Mouse (Mus musculus) embryonic fibroblast, embryonic 13.5 days (primary cell): Measurements from ENCODE around the gene Pphln1. TPM values are rescaled to one million over a fixed set of nuclear protein-coding genes. Genes with fewer than 3 reads are reported as not detected.
"Not testable (repeated sequence)": the region's sequence is repeated elsewhere in the genome, so short reads cannot be mapped to it uniquely, and the experiment has no call there.

ENCODE experiments used
- H3K27ac ChIP-seq: 2 replicates; pipeline ENCODE4 v1.5.1; 2012; ENCODE audit warnings: low read length, control low read depth, inconsistent platforms; ENCODE audit not compliant: insufficient read depth
- H3K4me1 ChIP-seq: 2 replicates; pipeline ENCODE4 v1.6.1; 2011; ENCODE audit warnings: low read length; ENCODE audit not compliant: control insufficient read depth, insufficient read depth
- H3K4me3 ChIP-seq: 2 replicates; pipeline ENCODE4 v1.5.1; 2011; ENCODE audit warnings: mild to moderate bottlenecking, control low read depth, low read length; ENCODE audit not compliant: insufficient read depth
- CTCF ChIP-seq: IDR thresholded peaks from 2 replicates; pipeline ENCODE4 v1.5.1; 2011; ENCODE audit warnings: mild to moderate bottlenecking, control low read depth, low read length, moderate library complexity, borderline replicate concordance; ENCODE audit not compliant: insufficient read depth
- POLR2A ChIP-seq: IDR thresholded peaks from 2 replicates; pipeline ENCODE4 v1.6.1; 2011; ENCODE audit warnings: low read depth, mild to moderate bottlenecking, control low read depth, low read length, moderate library complexity
- polyA plus RNA-seq: library from polyadenylated mRNA; stranded (reverse); fragments of >200 nt; gene quantifications from 2 replicates; pipeline ENCODE4 v1.2.4, GENCODE M21; 2011; ENCODE audit warnings: low read depth; ENCODE audit not compliant: missing spikeins, insufficient read length

The Pphln1 gene
- polyA plus RNA-seq: 40.2 and 51.5 TPM in 2 replicates

DNA sequence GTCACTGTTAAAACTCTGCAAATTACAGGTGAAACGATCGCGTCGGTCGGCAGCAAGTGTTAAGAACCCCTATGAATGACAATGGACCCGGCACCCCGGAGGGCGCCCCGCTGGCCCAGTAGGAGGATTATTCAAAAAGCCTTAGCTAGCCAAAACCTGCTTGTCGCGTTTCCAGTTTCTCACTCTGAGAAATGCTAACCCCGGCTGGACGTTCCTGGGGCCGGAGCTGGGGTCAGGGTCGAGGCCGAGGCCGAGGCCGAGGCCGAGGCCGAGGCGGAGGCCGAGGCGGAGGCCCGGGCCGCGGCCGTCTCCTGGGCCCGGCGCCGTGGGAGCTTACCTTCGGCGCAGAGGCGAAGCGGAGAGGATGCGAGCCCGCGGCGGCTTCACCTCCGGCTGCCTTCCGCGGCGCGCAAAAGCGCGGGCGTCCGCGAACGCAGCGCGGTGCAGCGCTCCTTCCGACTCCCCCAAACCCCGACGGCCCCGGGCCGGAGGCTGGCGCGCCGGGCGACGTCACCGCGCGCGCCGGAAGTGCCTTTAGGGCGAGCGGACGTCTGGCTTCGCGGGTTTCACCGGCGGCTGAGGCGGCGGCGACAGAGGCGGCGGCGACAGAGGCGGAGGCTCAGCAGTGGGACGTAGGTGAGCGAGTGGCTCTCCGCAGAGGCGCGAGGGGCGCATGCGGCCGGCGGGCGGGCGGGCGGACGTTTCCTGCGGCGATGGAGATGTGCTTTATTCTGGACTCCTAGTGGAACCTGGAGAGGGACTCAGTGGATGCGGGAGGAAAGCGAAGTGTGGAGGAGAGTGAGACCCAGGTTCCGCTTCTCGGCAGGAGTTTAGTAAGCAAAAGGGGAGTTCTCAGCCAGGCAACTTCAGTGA is at the start of gene Pphln1, which contains the start of gene Zcrb1:
TSS of gene Pphln1 (plus strand) at position 525 of the 873 bp plus-strand sequence.
TSS of gene Zcrb1 (minus strand) at position 509 of the 873 bp plus-strand sequence.
- Histone ChIP-seq H3K4me3 (peak within 1 kb of the TSS; percentile 89), H3K27ac (peak within 1 kb of the TSS; percentile 19), H3K4me1 (peaks cover 2% of the 10 kb centered on the region; the same call in 1 of the 2 replicates)
- TF ChIP-seq POLR2A (0 out of 2 replicates have a peak, but pooled peaks have one; percentile 53), CTCF (no peak)

DNA sequence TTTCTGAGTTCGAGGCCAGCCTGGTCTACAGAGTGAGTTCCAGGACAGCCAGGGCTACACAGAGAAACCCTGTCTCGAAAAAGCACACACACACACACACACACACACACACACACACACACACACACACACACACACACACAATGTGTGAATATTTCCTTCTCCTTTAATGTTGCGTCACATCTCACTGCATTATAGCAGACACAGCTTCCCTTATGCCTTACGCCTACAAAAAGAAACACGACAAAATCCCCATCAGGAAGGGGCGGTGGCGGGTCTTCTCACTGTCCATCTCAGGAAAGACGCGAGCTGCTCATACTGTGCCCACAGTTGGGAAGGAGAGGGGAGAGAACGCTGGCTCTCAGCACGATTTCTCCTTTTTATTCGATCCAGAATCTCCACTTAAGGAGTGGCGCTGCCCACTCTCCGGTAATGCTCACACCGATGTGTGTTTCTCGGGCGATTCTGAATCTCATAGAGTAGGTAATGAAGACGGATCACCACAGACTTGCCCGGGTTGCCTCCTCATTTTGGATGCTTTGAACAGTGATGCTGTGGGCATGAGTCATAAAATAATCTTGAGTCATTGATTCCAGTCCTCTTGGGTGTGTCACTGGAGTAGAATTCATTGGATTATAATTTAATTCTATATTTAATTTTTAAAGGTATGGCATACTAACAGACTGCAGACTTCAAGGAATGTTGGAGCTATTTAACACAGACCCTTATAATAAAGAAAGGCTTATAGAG is 39.6 kb upstream of the Pphln1 start:
- H3K4me1 ChIP-seq: no peaks in the 10 kb centered on the region
- no peak overlapping the region for H3K4me3 ChIP-seq
- no peak overlapping the region for H3K27ac ChIP-seq
- TF ChIP-seq POLR2A: no peak

DNA sequence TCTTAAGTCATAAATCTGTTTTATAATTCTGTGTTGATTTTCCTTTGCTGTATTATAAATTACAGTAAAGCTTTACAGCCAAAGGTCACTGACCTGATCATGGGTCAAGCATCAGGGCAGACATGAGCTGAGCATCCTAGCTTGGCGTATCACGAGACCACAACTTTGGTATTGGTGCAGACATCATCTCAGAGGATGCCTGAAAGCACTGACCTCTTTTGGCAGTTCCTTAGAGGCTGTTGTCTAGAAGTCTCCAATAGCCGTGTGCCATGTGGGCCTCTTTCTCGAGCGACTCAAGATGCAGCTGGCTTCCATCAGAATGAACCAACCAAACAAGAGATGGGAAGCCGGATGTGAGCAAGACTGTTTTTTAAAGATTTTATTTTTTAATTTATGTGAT is 32.6 kb upstream of the Pphln1 start:
- no peak overlapping the region for H3K4me3 ChIP-seq
- TF ChIP-seq CTCF (no peak), POLR2A (no peak)

DNA sequence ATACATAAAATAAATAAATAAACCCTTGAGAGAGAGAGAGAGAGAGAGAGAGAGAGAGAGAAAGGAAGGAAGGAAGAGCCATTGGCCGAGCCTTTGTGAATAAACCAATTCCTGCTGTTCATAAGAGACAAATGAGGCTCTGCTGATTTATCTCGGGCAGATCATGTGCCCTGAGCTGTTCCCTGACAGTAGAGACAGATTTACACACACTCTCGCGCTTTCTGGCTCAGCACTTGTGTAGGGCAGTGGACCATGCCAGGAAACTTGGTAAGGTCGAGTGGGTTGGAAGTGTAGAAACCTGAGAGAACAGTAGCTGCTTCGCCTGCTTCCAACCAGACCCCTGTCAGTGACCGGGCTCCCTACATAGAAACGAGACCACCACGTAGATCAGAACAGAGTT is 29.6 kb upstream of the Pphln1 start:
- H3K4me1 ChIP-seq: no peaks in the 10 kb centered on the region
- no peak overlapping the region for H3K27ac ChIP-seq
- TF ChIP-seq CTCF (no peak), POLR2A (no peak)
- no peak overlapping the region for H3K4me3 ChIP-seq

More for the DNA sequence above, 32.6 kb upstream of the Pphln1 start:
- Histone ChIP-seq H3K4me1 (no peaks in the 10 kb centered on the region), H3K27ac (no peak overlapping the region)

DNA sequence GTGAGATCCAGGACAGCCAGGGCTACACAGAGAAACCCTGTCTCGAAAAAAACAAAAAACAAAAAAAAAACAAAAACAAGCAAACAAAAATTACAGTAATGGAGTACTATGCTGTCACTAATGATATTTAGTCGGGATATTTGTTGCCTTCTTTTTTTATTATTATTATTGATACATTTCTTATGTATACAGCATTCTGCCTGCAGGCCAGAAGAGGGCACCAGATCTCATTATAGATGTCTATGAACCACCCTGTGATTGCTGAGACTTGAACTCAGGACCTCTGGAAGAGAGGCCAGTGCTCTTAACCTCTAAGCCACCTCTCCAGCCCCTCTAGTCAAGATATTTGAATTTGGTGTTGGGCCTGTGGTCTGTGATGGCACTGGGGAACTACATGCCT is 26.3 kb upstream of the Pphln1 start:
- TF ChIP-seq CTCF (no peak), POLR2A (no peak)
- no peak overlapping the region for H3K4me3 ChIP-seq
- H3K4me1 ChIP-seq: no peaks in the 10 kb centered on the region
- H3K27ac ChIP-seq: no peak overlapping the region

DNA sequence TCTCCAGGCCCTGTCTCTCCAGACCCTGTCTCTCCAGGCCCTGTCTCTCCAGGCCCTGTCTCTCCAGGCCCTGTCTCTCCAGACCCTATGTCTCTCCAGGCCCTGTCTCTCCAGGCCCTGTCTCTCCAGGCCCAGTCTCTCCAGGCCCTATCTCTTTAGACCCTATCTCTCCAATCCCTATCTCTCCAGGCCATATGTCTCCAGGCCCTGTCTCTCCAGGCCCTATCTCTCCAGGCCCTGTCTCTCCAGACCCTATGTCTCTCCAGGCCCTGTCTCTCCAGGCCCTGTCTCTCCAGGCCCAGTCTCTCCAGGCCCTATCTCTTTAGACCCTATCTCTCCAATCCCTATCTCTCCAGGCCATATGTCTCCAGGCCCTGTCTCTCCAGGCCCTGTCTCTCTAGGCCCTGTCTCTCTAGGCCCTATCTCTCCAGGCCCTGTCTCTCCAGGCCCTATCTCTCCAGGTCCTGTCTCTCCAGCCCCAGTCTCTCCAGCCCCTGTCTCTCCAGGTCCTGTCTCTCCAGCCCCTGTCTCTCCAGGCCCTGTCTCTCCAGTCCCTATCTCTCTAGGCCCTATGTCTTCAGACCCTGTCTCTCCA is 25.5 kb upstream of the Pphln1 start:
- not testable (repeated sequence) for H3K4me3 ChIP-seq, H3K27ac ChIP-seq, H3K4me1 ChIP-seq

DNA sequence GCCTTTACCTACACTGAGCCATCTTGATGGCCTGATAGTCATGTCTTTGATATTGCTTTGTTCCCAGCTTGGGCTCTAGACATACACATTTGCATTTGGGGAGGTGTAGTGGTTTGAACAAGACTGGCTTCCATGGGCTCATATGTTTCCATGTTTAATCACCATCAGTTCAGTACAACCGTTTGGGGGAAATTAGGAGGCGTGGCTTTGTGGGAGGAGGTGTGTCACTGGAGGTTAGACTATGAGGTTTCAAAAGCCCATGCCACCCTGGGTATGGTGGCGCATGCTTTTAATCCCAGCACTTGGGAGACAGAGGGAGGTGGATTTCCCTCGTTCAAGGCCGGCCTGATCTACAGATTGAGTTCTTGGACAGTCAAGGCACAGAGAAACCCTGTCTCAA is 22.5 kb upstream of the Pphln1 start:
- no peak overlapping the region for H3K27ac ChIP-seq
- H3K4me1 ChIP-seq: no peaks in the 10 kb centered on the region
- no peak overlapping the region for H3K4me3 ChIP-seq
- TF ChIP-seq CTCF: no peak
- TF ChIP-seq POLR2A: no peak

DNA sequence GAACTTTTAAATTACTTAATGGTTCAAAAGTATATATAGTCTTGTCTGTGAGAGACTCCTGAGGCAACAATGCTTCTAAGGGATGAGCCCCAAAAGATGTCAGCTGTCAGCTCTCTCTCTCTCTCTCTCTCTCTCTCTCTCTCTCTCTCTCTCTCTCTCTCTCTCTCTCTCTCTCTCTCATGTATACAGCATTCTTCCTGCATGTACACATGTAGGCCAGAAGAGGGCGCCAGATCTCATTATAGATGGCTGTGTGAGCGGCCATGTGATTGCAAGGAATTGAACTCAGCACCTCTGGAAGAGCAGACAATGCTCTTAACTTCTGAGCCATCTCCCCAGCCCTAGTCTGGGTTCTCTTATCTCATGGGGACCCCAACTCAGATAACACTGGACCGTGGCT is 19.0 kb upstream of the Pphln1 start:
- Histone ChIP-seq H3K27ac (no peak overlapping the region), H3K4me3 (no peak overlapping the region), H3K4me1 (no peaks in the 10 kb centered on the region)
- TF ChIP-seq CTCF (no peak), POLR2A (no peak)

DNA sequence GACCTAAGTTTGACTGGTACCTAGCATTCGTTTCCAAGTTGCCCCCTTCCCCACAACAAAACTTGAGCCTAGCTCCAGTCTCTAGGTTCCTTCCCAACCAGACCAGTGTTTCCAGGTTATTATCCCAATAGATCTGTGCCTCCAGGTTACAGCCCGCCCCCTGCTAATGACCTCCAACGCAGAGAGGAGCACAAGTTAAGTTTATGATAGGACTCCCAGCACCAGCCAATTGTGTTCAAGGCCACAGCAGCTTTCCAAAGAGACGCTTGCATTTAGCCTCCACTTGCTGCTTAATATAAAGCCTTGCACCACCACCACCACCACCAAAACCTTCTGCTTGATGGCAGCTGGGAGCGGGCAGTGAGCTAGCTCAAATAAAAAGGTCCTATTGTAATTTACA is 16.8 kb upstream of the Pphln1 start:
- Histone ChIP-seq H3K4me3 (no peak overlapping the region), H3K4me1 (no peaks in the 10 kb centered on the region), H3K27ac (no peak overlapping the region)
- TF ChIP-seq CTCF: no peak
- TF ChIP-seq POLR2A: no peak
